Mouse (Mus musculus) limb, embryonic 12.5 days (tissue): ENCODE data around the gene Csnk1g2. TPM values are rescaled to one million over a fixed set of nuclear protein-coding genes. Genes with fewer than 3 reads are reported as not detected.

Experiments
- ATAC-seq: fragments of 200-750 bp; cut with Nextera tagmentation; 2 replicates; pipeline ENCODE4 v1.8.0; 2017; ENCODE audit warnings: low read depth, moderate TSS enrichment; ENCODE audit not compliant: insufficient number of reproducible peaks, insufficient read depth, low FRiP score, low TSS enrichment
- H3K27ac ChIP-seq: fragments of 300-500 bp; sonication (generic); 2 replicates; pipeline ENCODE4 v1.5.1; 2016; ENCODE audit warnings: mild to moderate bottlenecking, moderate library complexity
- H3K27me3 ChIP-seq: fragments of 300-500 bp; sonication (generic); 2 replicates; pipeline ENCODE4 v1.6.1; 2016; ENCODE audit warnings: mild to moderate bottlenecking, moderate library complexity
- H3K36me3 ChIP-seq: fragments of 300-500 bp; sonication (generic); 2 replicates; pipeline ENCODE4 v1.6.1; 2016; ENCODE audit warnings: mild to moderate bottlenecking, moderate library complexity
- H3K4me1 ChIP-seq: fragments of 300-500 bp; sonication (generic); replicated peaks from 2 replicates; pipeline ENCODE4 v1.6.1; 2016
- H3K4me2 ChIP-seq: fragments of 300-500 bp; sonication (generic); 2 replicates; pipeline ENCODE4 v1.6.1; 2016; ENCODE audit warnings: mild to moderate bottlenecking, moderate library complexity
- H3K4me3 ChIP-seq: fragments of 300-500 bp; sonication (generic); replicated peaks from 2 replicates; pipeline ENCODE4 v1.5.1; 2016; ENCODE audit warnings: mild to moderate bottlenecking
- H3K9ac ChIP-seq: fragments of 300-500 bp; sonication (generic); replicated peaks from 2 replicates; pipeline ENCODE4 v1.6.1; 2016; ENCODE audit warnings: mild to moderate bottlenecking, moderate library complexity
- H3K9me3 ChIP-seq: fragments of 300-500 bp; sonication (generic); 2 replicates; pipeline ENCODE4 v1.6.1; 2016; ENCODE audit warnings: mild to moderate bottlenecking, moderate library complexity
- WGBS: fragments of 180-500 bp; shearing (Covaris S2); methylation state at CpG from one replicate; pipeline ENCODE4 v1.1.7; 2016; 5-methylcytosine and 5-hydroxymethylcytosine counted together
- polyA plus RNA-seq: library from polyadenylated mRNA; unstranded; fragments of >200 nt; fragmentation: Nextera tagmentation; extraction: Ambion mirVana; gene quantifications from 2 replicates; pipeline ENCODE4 v1.2.1, GENCODE M21; 2016

Csnk1g2 gene
- polyA plus RNA-seq, 1 experiment from 2014 or later, result 239 TPM

- WGBS, result 90% methylated on average over 6 of the region's 6 CpGs
- ATAC-seq, result no peak
- Histone ChIP-seq H3K4me2 (no peak overlapping the region), H3K9ac (no peak overlapping the region), H3K9me3 (no peaks in the 10 kb centered on the region), H3K4me1 (no peaks in the 10 kb centered on the region), H3K4me3 (no peak overlapping the region), H3K36me3 (peaks cover 66% of the 10 kb centered on the region), H3K27me3 (no peaks in the 10 kb centered on the region), H3K27ac (no peak overlapping the region)
Observed at GRCm38 (mm10) chr10:80614351-80614750, 8.3 kb upstream of the Csnk1g2 start.

GRCm38 (mm10) chr10:80618181-80618580, 4.5 kb upstream of the Csnk1g2 start:
- H3K9me3 ChIP-seq, result no peaks in the 10 kb centered on the region
- peaks cover 7% of the 10 kb centered on the region for H3K4me1 ChIP-seq
- ATAC-seq, result no peak
- no peak overlapping the region for H3K27ac ChIP-seq
- H3K27me3 ChIP-seq, result no peaks in the 10 kb centered on the region
- no peak overlapping the region for H3K4me2 ChIP-seq
- H3K36me3 ChIP-seq, result peaks cover 33% of the 10 kb centered on the region
- H3K4me3 ChIP-seq, result no peak overlapping the region
- H3K9ac ChIP-seq, result no peak overlapping the region
- 80% methylated on average over 9 of the region's 9 CpGs for WGBS

- no peak for ATAC-seq
- H3K4me3 ChIP-seq, result no peak overlapping the region
- peaks cover 21% of the 10 kb centered on the region for H3K4me1 ChIP-seq
- 39% methylated on average over 8 of the region's 8 CpGs for WGBS
- H3K27ac ChIP-seq, result no peak overlapping the region
- peaks cover 19% of the 10 kb centered on the region for H3K36me3 ChIP-seq
- no peak overlapping the region for H3K9ac ChIP-seq
- H3K9me3 ChIP-seq, result no peaks in the 10 kb centered on the region
- H3K27me3 ChIP-seq, result no peaks in the 10 kb centered on the region
- H3K4me2 ChIP-seq, result no peak overlapping the region
Observed at GRCm38 (mm10) chr10:80619465-80620244, 3.0 kb upstream of the Csnk1g2 start.

GRCm38 (mm10) chr10:80620365-80620764, 2.3 kb upstream of the Csnk1g2 start:
- H3K27me3 ChIP-seq, result no peaks in the 10 kb centered on the region
- no peaks in the 10 kb centered on the region for H3K9me3 ChIP-seq
- peaks cover 16% of the 10 kb centered on the region for H3K36me3 ChIP-seq
- 0 out of 2 replicates have a peak overlapping the region, but pooled peaks have one; percentile 17 for H3K27ac ChIP-seq
- peaks cover 28% of the 10 kb centered on the region for H3K4me1 ChIP-seq
- no peak overlapping the region for H3K4me2 ChIP-seq
- WGBS, result 80% methylated on average over 9 of the region's 9 CpGs
- H3K9ac ChIP-seq, result no peak overlapping the region
- ATAC-seq, result no peak
- H3K4me3 ChIP-seq, result no peak overlapping the region

- no peaks in the 10 kb centered on the region for H3K27me3 ChIP-seq
- peak overlapping the region; percentile 53 for H3K9ac ChIP-seq
- H3K9me3 ChIP-seq, result no peaks in the 10 kb centered on the region
- peak overlapping the region; percentile 89 for H3K27ac ChIP-seq
- 58% methylated on average over 16 of the region's 16 CpGs for WGBS
- peak overlapping the region; percentile 90 for H3K4me3 ChIP-seq
- no peak for ATAC-seq
- peak overlapping the region; percentile 99 for H3K4me2 ChIP-seq
- peaks cover 32% of the 10 kb centered on the region for H3K4me1 ChIP-seq
- peaks cover 14% of the 10 kb centered on the region for H3K36me3 ChIP-seq
Observed at GRCm38 (mm10) chr10:80620796-80621689, 1.6 kb upstream of the Csnk1g2 start.

- WGBS, result 4% methylated on average over 9 of the region's 9 CpGs
- Histone ChIP-seq H3K4me3 (peak overlapping the region; percentile 90), H3K4me1 (peaks cover 34% of the 10 kb centered on the region), H3K9me3 (no peaks in the 10 kb centered on the region), H3K4me2 (peak overlapping the region; percentile 99), H3K27ac (peak overlapping the region; percentile 89), H3K36me3 (peaks cover 13% of the 10 kb centered on the region), H3K9ac (peak overlapping the region; percentile 53), H3K27me3 (no peaks in the 10 kb centered on the region)
- no peak for ATAC-seq
Observed at GRCm38 (mm10) chr10:80621690-80621939, 1.0 kb upstream of the Csnk1g2 start.

- Histone ChIP-seq H3K27ac (peak overlapping the region; percentile 89), H3K9ac (peak overlapping the region; percentile 88; the same call in 1 of the 2 replicates), H3K27me3 (no peaks in the 10 kb centered on the region), H3K4me3 (peak overlapping the region; percentile 90), H3K4me2 (peak overlapping the region; percentile 99), H3K4me1 (peaks cover 34% of the 10 kb centered on the region), H3K9me3 (no peaks in the 10 kb centered on the region), H3K36me3 (peaks cover 13% of the 10 kb centered on the region)
- peak; percentile 95 for ATAC-seq
- WGBS, result 0% methylated on average over 64 of the region's 64 CpGs
Observed at GRCm38 (mm10) chr10:80621940-80622660, 538 bp upstream of the Csnk1g2 start.

GRCm38 (mm10) chr10:80623457-80624191, 986 bp downstream of the Csnk1g2 start:
- Histone ChIP-seq H3K27ac (peak overlapping the region; percentile 89), H3K27me3 (no peaks in the 10 kb centered on the region), H3K4me1 (peaks cover 40% of the 10 kb centered on the region), H3K4me3 (peak overlapping the region; percentile 90), H3K4me2 (peak overlapping the region; percentile 99), H3K36me3 (peaks cover 19% of the 10 kb centered on the region), H3K9me3 (no peaks in the 10 kb centered on the region), H3K9ac (peak overlapping the region; percentile 88)
- WGBS, result 8% methylated on average over 15 of the region's 15 CpGs
- no peak for ATAC-seq

GRCm38 (mm10) chr10:80625764-80626163, 3.1 kb downstream of the Csnk1g2 start:
- no peaks in the 10 kb centered on the region for H3K9me3 ChIP-seq
- no peak overlapping the region; the same call in 1 of the 2 replicates for H3K9ac ChIP-seq
- H3K36me3 ChIP-seq, result peaks cover 35% of the 10 kb centered on the region
- H3K4me3 ChIP-seq, result no peak overlapping the region
- H3K27ac ChIP-seq, result no peak overlapping the region
- 90% methylated on average over 4 of the region's 4 CpGs for WGBS
- no peak for ATAC-seq
- no peak overlapping the region for H3K4me2 ChIP-seq
- H3K4me1 ChIP-seq, result peaks cover 40% of the 10 kb centered on the region
- H3K27me3 ChIP-seq, result no peaks in the 10 kb centered on the region

GRCm38 (mm10) chr10:80627685-80628084, 5.0 kb downstream of the Csnk1g2 start:
- no peak for ATAC-seq
- Histone ChIP-seq H3K4me3 (no peak overlapping the region), H3K9ac (no peak overlapping the region; the same call in 1 of the 2 replicates), H3K27ac (no peak overlapping the region), H3K36me3 (peaks cover 52% of the 10 kb centered on the region), H3K9me3 (no peaks in the 10 kb centered on the region), H3K27me3 (no peaks in the 10 kb centered on the region), H3K4me1 (peaks cover 33% of the 10 kb centered on the region), H3K4me2 (no peak overlapping the region)
- WGBS, result 49% methylated on average over 2 of the region's 2 CpGs
